Mouse (Mus musculus): Measurements from ENCODE around the gene Bloc1s5. TPM values are rescaled to one million over a fixed set of nuclear protein-coding genes. Genes with fewer than 3 reads are reported as not detected.
A peak's percentile ranks its signal among the peaks of the same experiment; 100 is the strongest.

Gene Bloc1s5
- total and polyA plus RNA-seq, 2 experiments: 7.2 to 13.0 TPM

- Histone ChIP-seq H3K9ac (ENCODE audit: low read depth, low read length) (no peak overlapping the region), H3K27ac (replicated peaks; ENCODE audit: insufficient read depth, low read depth, low read length) (no peak overlapping the region), H3K27me3 (ENCODE audit: control insufficient read depth, insufficient read depth, low read length) (no peaks in the 10 kb centered on the region), H3K4me1 (ENCODE audit: control insufficient read depth, insufficient read depth, low read length) (no peaks in the 10 kb centered on the region), H3K79me2 (ENCODE audit: control insufficient read depth, insufficient read depth, low read length) (no peaks in the 10 kb centered on the region), H3K4me3 (ENCODE audit: insufficient read depth, low read depth, low read length) (no peak overlapping the region), H3K36me3 (ENCODE audit: control insufficient read depth, insufficient read depth, low read length) (peaks cover 26% of the 10 kb centered on the region)
- TF ChIP-seq POLR2A (IDR thresholded peaks at IDR 0.05; ENCODE audit: extremely low read depth, insufficient read depth, low read length): no peak
- DNase-seq (ENCODE audit: extremely low read depth, low read depth, low spot score): no peak
- WGBS: 84% methylated on average over 5 of the region's 5 CpGs
These were observed 6.5 kb upstream of the Bloc1s5 start for GRCm38 (mm10) chr13:38641414-38641813.

GRCm38 (mm10) chr13:38640961-38641360, 6.1 kb upstream of the Bloc1s5 start:
- TF ChIP-seq POLR2A (IDR thresholded peaks at IDR 0.05; ENCODE audit: extremely low read depth, insufficient read depth, low read length) (no peak), CTCF (IDR thresholded peaks at IDR 0.05; ENCODE audit: low read depth, low read length) (no peak)
- no peak for DNase-seq (ENCODE audit: extremely low read depth, low read depth, low spot score)
- Histone ChIP-seq H3K4me1 (ENCODE audit: control insufficient read depth, insufficient read depth, low read length) (no peaks in the 10 kb centered on the region), H3K79me2 (ENCODE audit: control insufficient read depth, insufficient read depth, low read length) (no peaks in the 10 kb centered on the region), H3K27me3 (ENCODE audit: control insufficient read depth, insufficient read depth, low read length) (no peaks in the 10 kb centered on the region), H3K36me3 (ENCODE audit: control insufficient read depth, insufficient read depth, low read length) (peaks cover 23% of the 10 kb centered on the region), H3K9ac (ENCODE audit: low read depth, low read length) (no peak overlapping the region), H3K4me3 (ENCODE audit: insufficient read depth, low read depth, low read length) (no peak overlapping the region), H3K27ac (replicated peaks; ENCODE audit: insufficient read depth, low read depth, low read length) (no peak overlapping the region)
- WGBS: 96% methylated on average over 5 of the region's 5 CpGs

GRCm38 (mm10) chr13:38638694-38639093, 3.8 kb upstream of the Bloc1s5 start:
- 73% methylated on average over 11 of the region's 11 CpGs for whole genome bisulfite sequencing
- no peak for DNase-seq (ENCODE audit: extremely low read depth, low read depth, low spot score)
- H3K79me2 ChIP-seq (ENCODE audit: control insufficient read depth, insufficient read depth, low read length): no peaks in the 10 kb centered on the region
- TF ChIP-seq CTCF (IDR thresholded peaks at IDR 0.05; ENCODE audit: low read depth, low read length): no peak
- no peak for TF ChIP-seq POLR2A (IDR thresholded peaks at IDR 0.05; ENCODE audit: extremely low read depth, insufficient read depth, low read length)
- H3K4me1 ChIP-seq (ENCODE audit: control insufficient read depth, insufficient read depth, low read length): no peaks in the 10 kb centered on the region
- H3K4me3 ChIP-seq (ENCODE audit: insufficient read depth, low read depth, low read length): no peak overlapping the region
- no peak overlapping the region for H3K9ac ChIP-seq (ENCODE audit: low read depth, low read length)
- no peak overlapping the region for H3K27ac ChIP-seq (replicated peaks; ENCODE audit: insufficient read depth, low read depth, low read length)
- peaks cover 6% of the 10 kb centered on the region for H3K36me3 ChIP-seq (ENCODE audit: control insufficient read depth, insufficient read depth, low read length)
- no peaks in the 10 kb centered on the region for H3K27me3 ChIP-seq (ENCODE audit: control insufficient read depth, insufficient read depth, low read length)

- Histone ChIP-seq H3K79me2 (ENCODE audit: control insufficient read depth, insufficient read depth, low read length) (peaks cover 2% of the 10 kb centered on the region; the same call in 1 of the 2 replicates), H3K27me3 (ENCODE audit: control insufficient read depth, insufficient read depth, low read length) (no peaks in the 10 kb centered on the region), H3K36me3 (ENCODE audit: control insufficient read depth, insufficient read depth, low read length) (peaks cover 3% of the 10 kb centered on the region; the same call in 1 of the 2 replicates), H3K9ac (ENCODE audit: low read depth, low read length) (peak overlapping the region; percentile 65), H3K4me3 (ENCODE audit: insufficient read depth, low read depth, low read length) (peak overlapping the region; percentile 81), H3K27ac (replicated peaks; ENCODE audit: insufficient read depth, low read depth, low read length) (peak overlapping the region; percentile 41), H3K4me1 (ENCODE audit: control insufficient read depth, insufficient read depth, low read length) (peaks cover 11% of the 10 kb centered on the region; the same call in 1 of the 2 replicates)
- TF ChIP-seq POLR2A (IDR thresholded peaks at IDR 0.05; ENCODE audit: extremely low read depth, insufficient read depth, low read length): no peak
- TF ChIP-seq CTCF (IDR thresholded peaks at IDR 0.05; ENCODE audit: low read depth, low read length): no peak
- WGBS: 1% methylated on average over 19 of the region's 19 CpGs
- no peak for DNase-seq (ENCODE audit: extremely low read depth, low read depth, low spot score)
These were observed 581 bp downstream of the Bloc1s5 start for GRCm38 (mm10) chr13:38634256-38634799.

- Histone ChIP-seq H3K27me3 (ENCODE audit: control insufficient read depth, insufficient read depth, low read length) (no peaks in the 10 kb centered on the region), H3K79me2 (ENCODE audit: control insufficient read depth, insufficient read depth, low read length) (peaks cover 2% of the 10 kb centered on the region; the same call in 1 of the 2 replicates), H3K27ac (replicated peaks; ENCODE audit: insufficient read depth, low read depth, low read length) (no peak overlapping the region), H3K4me3 (ENCODE audit: insufficient read depth, low read depth, low read length) (no peak overlapping the region), H3K4me1 (ENCODE audit: control insufficient read depth, insufficient read depth, low read length) (peaks cover 11% of the 10 kb centered on the region; the same call in 1 of the 2 replicates), H3K36me3 (ENCODE audit: control insufficient read depth, insufficient read depth, low read length) (peaks cover 6% of the 10 kb centered on the region; the same call in 1 of the 2 replicates), H3K9ac (ENCODE audit: low read depth, low read length) (no peak overlapping the region)
- 95% methylated on average over 6 of the region's 6 CpGs for WGBS
- no peak for TF ChIP-seq CTCF (IDR thresholded peaks at IDR 0.05; ENCODE audit: low read depth, low read length)
- TF ChIP-seq POLR2A (IDR thresholded peaks at IDR 0.05; ENCODE audit: extremely low read depth, insufficient read depth, low read length): no peak
- no peak for DNase-seq (ENCODE audit: extremely low read depth, low read depth, low spot score)
These were observed 1.5 kb downstream of the Bloc1s5 start for GRCm38 (mm10) chr13:38633287-38634000.

- H3K9ac ChIP-seq (ENCODE audit: low read depth, low read length): no peak overlapping the region
- no peak overlapping the region for H3K4me3 ChIP-seq (ENCODE audit: insufficient read depth, low read depth, low read length)
- no peaks in the 10 kb centered on the region for H3K27me3 ChIP-seq (ENCODE audit: control insufficient read depth, insufficient read depth, low read length)
- TF ChIP-seq CTCF (IDR thresholded peaks at IDR 0.05; ENCODE audit: low read depth, low read length) (no peak), POLR2A (IDR thresholded peaks at IDR 0.05; ENCODE audit: extremely low read depth, insufficient read depth, low read length) (no peak)
- 76% methylated on average over 6 of the region's 6 CpGs for WGBS
- peaks cover 2% of the 10 kb centered on the region; the same call in 1 of the 2 replicates for H3K79me2 ChIP-seq (ENCODE audit: control insufficient read depth, insufficient read depth, low read length)
- 0 out of 2 replicates have a peak overlapping the region, but pooled peaks have one; percentile 10 for H3K27ac ChIP-seq (replicated peaks; ENCODE audit: insufficient read depth, low read depth, low read length)
- H3K36me3 ChIP-seq (ENCODE audit: control insufficient read depth, insufficient read depth, low read length): peaks cover 6% of the 10 kb centered on the region; the same call in 1 of the 2 replicates
- H3K4me1 ChIP-seq (ENCODE audit: control insufficient read depth, insufficient read depth, low read length): peaks cover 11% of the 10 kb centered on the region; the same call in 1 of the 2 replicates
- no peak for DNase-seq (ENCODE audit: extremely low read depth, low read depth, low spot score)
These were observed 2.4 kb downstream of the Bloc1s5 start for GRCm38 (mm10) chr13:38632556-38632955.
